Mouse (Mus musculus) lung, adult 2 months (tissue): ENCODE results near the gene Prdm11. TPM values are rescaled to one million over a fixed set of nuclear protein-coding genes. Genes with fewer than 3 reads are reported as not detected.

ENCODE experiments used
- DNase-seq: peaks from one replicate; pipeline ENCODE4 v3.0.0; 2022
- H3K4me1 ChIP-seq: fragments of 200-500 bp; 2 replicates; pipeline ENCODE4 v1.6.1; 2011; ENCODE audit warnings: low read length; ENCODE audit not compliant: control insufficient read depth, insufficient read depth
- H3K4me3 ChIP-seq: fragments of 200-500 bp; replicated peaks from 2 replicates; pipeline ENCODE3; 2011; ENCODE audit warnings: low read depth, mild to moderate bottlenecking, control low read depth, low read length; ENCODE audit errors: extremely low read depth
- CTCF ChIP-seq: fragments of 200-500 bp; IDR thresholded peaks from 2 replicates; pipeline ENCODE4 v1.5.1; 2011; ENCODE audit warnings: mild to moderate bottlenecking, low read length, control low read depth; ENCODE audit not compliant: insufficient read depth
- POLR2A ChIP-seq: fragments of 200-500 bp; IDR thresholded peaks from 2 replicates; pipeline ENCODE4 v1.6.1; 2011; ENCODE audit warnings: low read depth, mild to moderate bottlenecking, control low read depth, low read length, borderline replicate concordance; ENCODE audit errors: extremely low read depth
- whole genome bisulfite sequencing: fragments of 180-500 bp; shearing (Covaris S2); methylation state at CpG from one replicate; pipeline ENCODE4 v1.1.7; 2018; 5-methylcytosine and 5-hydroxymethylcytosine counted together
- polyA plus RNA-seq: library from polyadenylated mRNA; depleted of rRNA; stranded (reverse); fragments of >200 nt; gene quantifications from 2 replicates; pipeline ENCODE4 v1.2.3, GENCODE M21; 2012

Gene Prdm11
- polyA plus RNA-seq, 1 experiment: 12.3 TPM

GRCm38 (mm10) chr2:92941463-92941862 is 104.5 kb downstream of the Prdm11 start:
- WGBS: 55% methylated on average over 3 of the region's 3 CpGs
- no peak overlapping the region for H3K4me3 ChIP-seq
- TF ChIP-seq POLR2A (no peak), CTCF (no peak)
- no peak for DNase-seq
- no peaks in the 10 kb centered on the region for H3K4me1 ChIP-seq

- no peak for DNase-seq
- 82% methylated on average over 9 of the region's 9 CpGs for WGBS
- H3K4me3 ChIP-seq: no peak overlapping the region
- no peak for TF ChIP-seq POLR2A
- TF ChIP-seq CTCF: no peak
- H3K4me1 ChIP-seq: no peaks in the 10 kb centered on the region
These were observed 105.0 kb downstream of the Prdm11 start for GRCm38 (mm10) chr2:92940963-92941362.

DNA sequence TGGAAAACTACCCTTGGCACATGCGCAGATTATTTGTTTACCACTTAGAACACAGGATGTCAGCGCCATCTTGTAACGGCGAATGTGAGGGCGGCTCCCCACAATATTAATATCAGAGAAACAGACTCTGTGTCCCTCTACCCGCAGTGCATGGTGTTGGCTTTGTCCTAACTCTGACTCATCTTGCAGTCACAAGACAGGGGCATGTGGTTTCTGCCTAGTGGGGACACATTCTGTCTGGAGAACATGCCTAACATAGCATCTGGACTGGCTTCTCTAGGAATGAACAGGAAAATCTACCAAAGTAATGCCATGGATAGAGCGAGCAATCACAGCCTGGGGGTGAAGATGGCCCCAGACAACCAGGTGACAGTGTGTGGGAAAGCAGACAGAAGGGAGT is 107.1 kb downstream of the Prdm11 start:
- Histone ChIP-seq H3K4me1 (no peaks in the 10 kb centered on the region), H3K4me3 (no peak overlapping the region)
- DNase-seq: no peak
- 87% methylated on average over 7 of the region's 7 CpGs for WGBS
- no peak for TF ChIP-seq CTCF
- TF ChIP-seq POLR2A: no peak

- H3K4me3 ChIP-seq: no peak overlapping the region
- H3K4me1 ChIP-seq: no peaks in the 10 kb centered on the region
- TF ChIP-seq POLR2A (no peak), CTCF (no peak)
- no peak for DNase-seq
- 81% methylated on average over 5 of the region's 5 CpGs for WGBS
These were observed 107.9 kb downstream of the Prdm11 start for GRCm38 (mm10) chr2:92938063-92938462.

- TF ChIP-seq POLR2A (no peak), CTCF (no peak)
- H3K4me3 ChIP-seq: no peak overlapping the region
- no peaks in the 10 kb centered on the region for H3K4me1 ChIP-seq
- DNase-seq: no peak
- 64% methylated on average over 3 of the region's 3 CpGs for WGBS
These were observed 110.5 kb downstream of the Prdm11 start for GRCm38 (mm10) chr2:92935483-92935882.

- TF ChIP-seq CTCF: no peak
- TF ChIP-seq POLR2A: no peak
- Histone ChIP-seq H3K4me1 (no peaks in the 10 kb centered on the region), H3K4me3 (no peak overlapping the region)
- no peak for DNase-seq
- whole genome bisulfite sequencing: 30% methylated on average over 10 of the region's 10 CpGs
These were observed 111.5 kb downstream of the Prdm11 start for GRCm38 (mm10) chr2:92934312-92934982.

- Histone ChIP-seq H3K4me3 (no peak overlapping the region), H3K4me1 (no peaks in the 10 kb centered on the region)
- no peak for DNase-seq
- no peak for TF ChIP-seq POLR2A
- no peak for TF ChIP-seq CTCF
- 80% methylated on average over 6 of the region's 6 CpGs for WGBS
These were observed 112.6 kb downstream of the Prdm11 start for GRCm38 (mm10) chr2:92933379-92933778.

DNA sequence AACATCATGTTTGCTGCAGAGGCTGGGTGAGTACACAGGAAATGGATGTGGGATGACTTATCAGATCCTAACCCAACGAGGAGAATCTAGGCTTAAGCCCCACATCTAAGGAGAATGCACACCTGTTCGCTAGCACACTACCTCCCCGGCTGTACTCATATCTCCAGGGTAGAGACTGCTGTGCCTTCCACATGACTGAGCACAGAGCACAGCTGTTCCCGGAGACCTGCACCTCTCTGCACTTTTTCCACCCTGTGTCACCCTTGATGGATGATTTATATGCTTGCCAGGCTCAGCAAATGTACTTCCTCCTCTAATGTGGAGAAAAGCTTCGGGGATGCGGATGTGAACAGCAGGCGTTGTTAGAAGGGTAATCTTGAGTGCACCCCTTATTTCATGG is 114.9 kb downstream of the Prdm11 start:
- no peak for DNase-seq
- WGBS: 46% methylated on average over 7 of the region's 7 CpGs
- no peak overlapping the region for H3K4me3 ChIP-seq
- no peaks in the 10 kb centered on the region for H3K4me1 ChIP-seq
- TF ChIP-seq POLR2A (no peak), CTCF (no peak)

GRCm38 (mm10) chr2:92929696-92930095 is 116.3 kb downstream of the Prdm11 start:
- no peaks in the 10 kb centered on the region for H3K4me1 ChIP-seq
- 64% methylated on average over 5 of the region's 5 CpGs for WGBS
- H3K4me3 ChIP-seq: no peak overlapping the region
- no peak for TF ChIP-seq CTCF
- TF ChIP-seq POLR2A: no peak
- no peak for DNase-seq

DNA sequence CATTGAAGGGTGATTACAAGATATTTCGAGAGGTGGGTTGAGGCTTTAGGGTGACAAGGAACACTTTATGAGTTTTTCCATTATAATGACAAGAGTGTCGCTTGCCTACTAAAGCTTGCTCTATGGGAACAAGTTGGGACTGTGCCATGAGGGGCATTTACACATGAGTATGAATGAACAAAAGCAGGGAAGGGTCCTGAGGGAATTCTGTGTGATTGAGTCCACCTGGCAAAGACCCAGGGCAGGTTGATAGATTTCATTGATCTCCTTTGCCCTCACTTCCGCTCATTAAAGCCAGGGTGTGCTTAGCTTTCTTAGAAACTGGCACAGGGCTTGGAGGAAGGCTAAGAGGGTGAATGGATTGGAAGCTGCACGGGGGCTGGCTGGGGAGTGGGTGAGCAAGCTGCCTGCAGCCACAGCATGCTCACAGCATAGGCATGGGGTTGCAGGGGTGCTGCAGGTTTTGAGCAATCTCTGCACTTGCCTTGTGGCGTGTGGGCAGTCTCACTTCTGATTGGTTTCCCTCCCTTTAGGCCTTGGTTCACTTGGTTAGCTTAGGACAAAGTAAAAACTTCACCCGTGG is 121.2 kb downstream of the Prdm11 start:
- no peak for DNase-seq
- no peak for TF ChIP-seq CTCF
- no peak overlapping the region for H3K4me3 ChIP-seq
- no peaks in the 10 kb centered on the region for H3K4me1 ChIP-seq
- WGBS: 75% methylated on average over 6 of the region's 6 CpGs

- DNase-seq: no peak
- 81% methylated on average over 4 of the region's 4 CpGs for WGBS
- Histone ChIP-seq H3K4me1 (no peaks in the 10 kb centered on the region), H3K4me3 (no peak overlapping the region)
- TF ChIP-seq POLR2A (no peak), CTCF (no peak)
These were observed 125.3 kb downstream of the Prdm11 start for GRCm38 (mm10) chr2:92920709-92921108.
